Mouse (Mus musculus) monocyte, adult 2 months (primary cell): ENCODE results near the gene 1190002N15Rik.

Source experiments
- DNase-seq, 2 experiments: peaks; one replicate each; pipeline ENCODE4 v3.0.0; 2022; ENCODE audit warnings: low spot score in 2 of 2, low read depth in 1 of 2

1190002N15Rik gene

GRCm38 (mm10) chr9:94537970-94538822 lies at the start of gene 1190002N15Rik:
Gene 1190002N15Rik, minus strand, starts transcription at chr9:94538081.
- peak; percentile 70 to 86 for DNase-seq

- DNase-seq: no peak
These were observed 44.4 kb upstream of the 1190002N15Rik start for GRCm38 (mm10) chr9:94582309-94582708.

- no peak for DNase-seq
These were observed 43.8 kb upstream of the 1190002N15Rik start for GRCm38 (mm10) chr9:94581661-94582060.

GRCm38 (mm10) chr9:94580071-94580737 lies 42.3 kb upstream of the 1190002N15Rik start:
- no peak for DNase-seq

- no peak for DNase-seq
These were observed 33.9 kb upstream of the 1190002N15Rik start for GRCm38 (mm10) chr9:94571802-94572201.

GRCm38 (mm10) chr9:94568386-94568785 lies 30.5 kb upstream of the 1190002N15Rik start:
- DNase-seq: no peak

GRCm38 (mm10) chr9:94567722-94568314 lies 29.9 kb upstream of the 1190002N15Rik start:
- no peak for DNase-seq

- no peak for DNase-seq
These were observed 19.1 kb upstream of the 1190002N15Rik start for GRCm38 (mm10) chr9:94556776-94557514.

- no peak for DNase-seq
These were observed 18.4 kb upstream of the 1190002N15Rik start for GRCm38 (mm10) chr9:94556249-94556648.

GRCm38 (mm10) chr9:94550493-94551095 lies 12.7 kb upstream of the 1190002N15Rik start:
- no peak for DNase-seq

GRCm38 (mm10) chr9:94543881-94544280 lies 6.0 kb upstream of the 1190002N15Rik start:
- no peak for DNase-seq

- no peak for DNase-seq
These were observed 2.6 kb upstream of the 1190002N15Rik start for GRCm38 (mm10) chr9:94540343-94541095.

- DNase-seq: no peak
These were observed 1.5 kb upstream of the 1190002N15Rik start for GRCm38 (mm10) chr9:94539346-94539865.

GRCm38 (mm10) chr9:94538823-94539143 lies 902 bp upstream of the 1190002N15Rik start:
- DNase-seq: no peak

- DNase-seq: peak; percentile 11 to 53
These were observed 597 bp downstream of the 1190002N15Rik start for GRCm38 (mm10) chr9:94537051-94537917.

GRCm38 (mm10) chr9:94536261-94536905 lies 1.5 kb downstream of the 1190002N15Rik start:
- no peak for DNase-seq

GRCm38 (mm10) chr9:94534795-94535194 lies 3.1 kb downstream of the 1190002N15Rik start:
- DNase-seq: no peak

GRCm38 (mm10) chr9:94534226-94534625 lies 3.7 kb downstream of the 1190002N15Rik start:
- no peak for DNase-seq
